Mouse (Mus musculus) forebrain, embryonic 13.5 days (tissue): ENCODE data around the gene Tek. TPM values are rescaled to one million over a fixed set of nuclear protein-coding genes. Genes with fewer than 3 reads are reported as not detected.
"Not testable (repeated sequence)": the region's sequence is repeated elsewhere in the genome, so short reads cannot be mapped to it uniquely, and the experiment has no call there.

Source experiments
- ATAC-seq: fragments of 200-750 bp; cut with Nextera tagmentation; 2 replicates; pipeline ENCODE4 v1.8.0; 2017
- H3K27ac ChIP-seq: fragments of 300-500 bp; sonication (generic); 2 replicates; pipeline ENCODE4 v1.5.1; 2015; ENCODE audit warnings: inconsistent platforms, mild to moderate bottlenecking, moderate library complexity
- H3K27me3 ChIP-seq: fragments of 300-500 bp; sonication (generic); 2 replicates; pipeline ENCODE4 v1.6.1; 2015; ENCODE audit warnings: mild to moderate bottlenecking, inconsistent platforms
- H3K36me3 ChIP-seq: fragments of 300-500 bp; sonication (generic); 2 replicates; pipeline ENCODE4 v1.6.1; 2015; ENCODE audit warnings: mild to moderate bottlenecking, inconsistent platforms; ENCODE audit not compliant: poor library complexity, severe bottlenecking
- H3K4me1 ChIP-seq: fragments of 300-500 bp; sonication (generic); 2 replicates; pipeline ENCODE4 v1.6.1; 2015; ENCODE audit warnings: inconsistent platforms
- H3K4me2 ChIP-seq: fragments of 300-500 bp; sonication (generic); 2 replicates; pipeline ENCODE4 v1.6.1; 2015; ENCODE audit warnings: inconsistent platforms, mild to moderate bottlenecking, moderate library complexity
- H3K4me3 ChIP-seq: fragments of 300-500 bp; sonication (generic); 2 replicates; pipeline ENCODE4 v1.5.1; 2015; ENCODE audit warnings: mild to moderate bottlenecking, inconsistent platforms
- H3K9ac ChIP-seq: fragments of 300-500 bp; sonication (generic); 2 replicates; pipeline ENCODE4 v1.6.1; 2015; ENCODE audit warnings: mild to moderate bottlenecking, inconsistent platforms
- H3K9me3 ChIP-seq: fragments of 300-500 bp; sonication (generic); replicated peaks from 2 replicates; pipeline ENCODE4 v1.6.1; 2016; ENCODE audit warnings: inconsistent platforms
- WGBS: fragments of 180-500 bp; shearing (Covaris S2); methylation state at CpG from one replicate; pipeline ENCODE4 v1.1.7; 2015; 5-methylcytosine and 5-hydroxymethylcytosine counted together
- polyA plus RNA-seq: library from polyadenylated mRNA; unstranded; fragments of >200 nt; fragmentation: Nextera tagmentation; extraction: Ambion mirVana; gene quantifications from 2 replicates; pipeline ENCODE4 v1.2.1, GENCODE M21; 2015

Gene Tek
- 5.7 and 6.3 TPM in 2 replicates for polyA plus RNA-seq

GRCm38 (mm10) chr4:94738838-94739731, at the start of gene Tek:
Tek (plus strand) TSS chr4:94739289.
- Histone ChIP-seq H3K9me3 (no peaks in the 10 kb centered on the region), H3K27ac (no peak within 1 kb of the TSS), H3K4me1 (no peaks in the 10 kb centered on the region), H3K4me2 (no peak within 1 kb of the TSS), H3K9ac (no peak within 1 kb of the TSS), H3K4me3 (no peak within 1 kb of the TSS), H3K36me3 (no peaks in the 10 kb centered on the region), H3K27me3 (no peaks in the 10 kb centered on the region)
- no peak for ATAC-seq
- WGBS, result 79% methylated on average over 16 of the region's 16 CpGs

- not testable (repeated sequence) for H3K27ac ChIP-seq, ATAC-seq, H3K27me3 ChIP-seq, H3K9me3 ChIP-seq, H3K4me1 ChIP-seq, H3K4me3 ChIP-seq, H3K9ac ChIP-seq, H3K4me2 ChIP-seq
- H3K36me3 ChIP-seq, result peaks cover 34% of the 10 kb centered on the region
- WGBS, result 94% methylated on average over 2 of the region's 2 CpGs
These were observed 49.3 kb upstream of the Tek start for GRCm38 (mm10) chr4:94689804-94690203.

DNA sequence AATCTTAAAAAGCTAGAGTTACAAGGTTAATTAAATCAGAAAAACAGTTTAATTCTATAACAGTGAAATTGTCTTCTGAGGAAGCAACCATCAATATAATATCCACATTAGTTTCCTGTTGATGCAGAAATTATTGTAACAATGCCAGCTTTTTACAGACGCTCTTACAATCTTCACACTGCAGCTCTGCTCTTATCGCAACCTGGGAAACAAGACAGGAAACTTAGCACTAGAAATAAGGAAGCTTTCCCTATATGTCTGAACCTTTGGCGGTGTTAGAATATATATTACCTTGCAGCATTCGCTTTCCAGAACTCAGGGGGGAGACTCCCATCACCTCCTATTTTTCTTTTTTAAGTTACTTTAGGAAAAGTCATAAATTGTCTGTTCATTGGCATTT, 48.0 kb upstream of the Tek start:
- H3K4me3 ChIP-seq, result no peak overlapping the region
- H3K27ac ChIP-seq, result no peak overlapping the region
- peaks cover 33% of the 10 kb centered on the region for H3K36me3 ChIP-seq
- no peaks in the 10 kb centered on the region for H3K9me3 ChIP-seq
- no peaks in the 10 kb centered on the region for H3K4me1 ChIP-seq
- WGBS, result 90% methylated on average over 4 of the region's 4 CpGs
- no peaks in the 10 kb centered on the region for H3K27me3 ChIP-seq
- H3K4me2 ChIP-seq, result no peak overlapping the region
- no peak overlapping the region for H3K9ac ChIP-seq
- no peak for ATAC-seq

DNA sequence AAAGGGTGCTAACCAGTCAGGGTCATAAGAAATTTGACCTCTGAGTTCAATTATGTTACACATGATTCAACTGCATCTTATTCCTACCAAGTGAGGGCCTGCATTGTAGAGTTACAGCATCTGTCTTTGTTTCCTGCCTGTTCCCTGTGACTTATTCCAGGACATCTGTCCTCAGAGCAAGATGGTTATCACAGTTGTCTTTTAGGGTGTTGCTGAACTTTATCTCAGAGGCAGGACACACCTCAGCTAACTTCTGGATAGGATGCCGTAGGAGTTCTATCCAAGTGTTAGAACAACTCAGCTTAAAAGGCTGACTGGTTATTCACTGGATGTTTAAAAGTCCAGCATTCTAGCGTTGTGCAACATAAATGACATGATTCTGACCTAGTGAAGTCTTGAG, 46.9 kb upstream of the Tek start:
- H3K4me2 ChIP-seq, result no peak overlapping the region
- 89% methylated on average over 2 of the region's 2 CpGs for WGBS

DNA sequence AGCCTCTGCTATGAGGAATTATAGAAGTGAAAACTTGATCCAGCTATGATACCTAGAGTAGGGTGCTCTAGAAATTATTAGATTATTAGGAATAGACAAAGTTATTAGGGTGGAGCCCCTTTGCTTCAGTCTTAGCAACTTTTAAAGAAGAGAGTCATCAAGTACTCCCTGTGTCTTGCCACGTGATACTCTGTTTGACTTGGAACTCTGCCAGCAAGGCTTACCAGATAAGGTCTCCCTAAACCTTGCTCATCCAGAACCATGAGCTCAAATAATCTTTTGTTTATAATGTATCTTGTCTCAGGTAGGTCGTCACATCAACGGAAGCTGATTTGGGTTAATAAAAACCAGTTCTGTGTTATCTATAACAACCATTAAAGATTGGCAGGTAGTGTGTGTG, 42.7 kb upstream of the Tek start:
- Histone ChIP-seq H3K9ac (no peak overlapping the region), H3K9me3 (no peaks in the 10 kb centered on the region), H3K4me2 (no peak overlapping the region), H3K4me1 (no peaks in the 10 kb centered on the region), H3K27me3 (no peaks in the 10 kb centered on the region), H3K27ac (no peak overlapping the region), H3K36me3 (peaks cover 9% of the 10 kb centered on the region), H3K4me3 (no peak overlapping the region)
- 92% methylated on average over 3 of the region's 3 CpGs for WGBS
- ATAC-seq, result no peak

More for the DNA sequence above, 46.9 kb upstream of the Tek start:
- no peaks in the 10 kb centered on the region for H3K27me3 ChIP-seq
- H3K27ac ChIP-seq, result no peak overlapping the region
- ATAC-seq, result no peak
- H3K4me1 ChIP-seq, result no peaks in the 10 kb centered on the region
- peaks cover 26% of the 10 kb centered on the region for H3K36me3 ChIP-seq
- no peak overlapping the region for H3K9ac ChIP-seq
- H3K9me3 ChIP-seq, result no peaks in the 10 kb centered on the region
- no peak overlapping the region for H3K4me3 ChIP-seq

DNA sequence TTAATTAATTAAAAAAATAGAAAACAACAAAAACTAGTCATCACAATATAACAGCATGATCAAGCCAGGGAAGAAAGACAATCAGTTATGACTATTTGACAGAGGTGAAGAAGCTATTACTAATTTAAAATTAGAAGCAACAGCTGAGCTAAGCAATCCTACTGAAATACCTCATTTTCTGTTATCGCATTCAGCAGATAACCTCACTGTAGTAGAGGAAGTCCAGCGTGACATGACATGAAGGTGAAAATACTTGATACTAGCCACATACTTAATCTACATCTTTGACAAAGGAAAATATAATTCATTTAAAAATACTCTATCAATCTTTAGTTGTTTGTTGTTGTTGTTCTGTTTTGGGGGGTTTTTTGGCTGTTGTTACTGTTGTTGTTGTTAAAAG, 28.1 kb upstream of the Tek start:
- H3K4me3 ChIP-seq, result no peak overlapping the region
- H3K9me3 ChIP-seq, result no peaks in the 10 kb centered on the region
- H3K4me1 ChIP-seq, result no peaks in the 10 kb centered on the region
- no peak overlapping the region for H3K27ac ChIP-seq
- H3K27me3 ChIP-seq, result no peaks in the 10 kb centered on the region
- no peaks in the 10 kb centered on the region for H3K36me3 ChIP-seq
- ATAC-seq, result no peak
- no peak overlapping the region for H3K4me2 ChIP-seq
- 95% methylated on average over 2 of the region's 2 CpGs for WGBS
- no peak overlapping the region for H3K9ac ChIP-seq

- H3K9me3 ChIP-seq, result no peaks in the 10 kb centered on the region
- H3K9ac ChIP-seq, result no peak overlapping the region
- no peaks in the 10 kb centered on the region for H3K4me1 ChIP-seq
- H3K4me3 ChIP-seq, result no peak overlapping the region
- H3K27me3 ChIP-seq, result no peaks in the 10 kb centered on the region
- no peak overlapping the region for H3K4me2 ChIP-seq
- no peak overlapping the region for H3K27ac ChIP-seq
- 83% methylated on average over 4 of the region's 4 CpGs for WGBS
- ATAC-seq, result no peak
- H3K36me3 ChIP-seq, result no peaks in the 10 kb centered on the region
These were observed 27.7 kb upstream of the Tek start for GRCm38 (mm10) chr4:94711426-94711825.

DNA sequence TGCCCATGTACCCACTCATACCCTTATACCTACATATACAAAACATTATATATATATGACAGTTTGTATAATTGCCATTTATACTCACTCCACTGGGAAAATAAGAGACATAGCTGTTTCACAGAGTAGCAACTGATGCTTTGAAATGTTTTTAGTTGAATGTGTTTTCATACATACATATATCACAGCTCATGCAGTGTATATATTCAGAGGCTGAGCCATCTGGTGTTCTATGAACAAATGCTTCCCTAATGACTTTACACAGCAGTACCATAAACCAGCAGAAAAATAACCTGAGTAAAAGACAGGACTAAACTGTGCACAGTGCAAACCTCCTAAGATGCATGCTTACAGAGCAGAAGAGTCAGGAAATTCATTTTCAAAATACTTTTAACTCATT, 25.3 kb upstream of the Tek start:
- ATAC-seq, result peak; percentile 45; the same call in 1 of the 2 replicates
- no peaks in the 10 kb centered on the region for H3K9me3 ChIP-seq

GRCm38 (mm10) chr4:94715166-94715565, 23.9 kb upstream of the Tek start:
- Histone ChIP-seq H3K27ac (no peak overlapping the region), H3K36me3 (no peaks in the 10 kb centered on the region), H3K27me3 (no peaks in the 10 kb centered on the region), H3K9ac (no peak overlapping the region), H3K4me1 (no peaks in the 10 kb centered on the region), H3K4me3 (no peak overlapping the region), H3K9me3 (no peaks in the 10 kb centered on the region), H3K4me2 (no peak overlapping the region)
- ATAC-seq, result no peak
- 46% methylated on average over 6 of the region's 6 CpGs for WGBS

More for the DNA sequence above, 25.3 kb upstream of the Tek start:
- Histone ChIP-seq H3K4me2 (no peak overlapping the region), H3K9ac (no peak overlapping the region), H3K27me3 (no peaks in the 10 kb centered on the region), H3K4me1 (no peaks in the 10 kb centered on the region), H3K27ac (no peak overlapping the region), H3K4me3 (no peak overlapping the region), H3K36me3 (no peaks in the 10 kb centered on the region)

GRCm38 (mm10) chr4:94725799-94726198, 13.3 kb upstream of the Tek start:
- no peak overlapping the region for H3K9ac ChIP-seq
- no peak overlapping the region for H3K4me2 ChIP-seq
- no peaks in the 10 kb centered on the region for H3K27me3 ChIP-seq
- H3K4me1 ChIP-seq, result no peaks in the 10 kb centered on the region
- no peak for ATAC-seq
- no peak overlapping the region for H3K27ac ChIP-seq
- H3K36me3 ChIP-seq, result no peaks in the 10 kb centered on the region
- H3K9me3 ChIP-seq, result no peaks in the 10 kb centered on the region
- 81% methylated on average over 4 of the region's 4 CpGs for WGBS
- no peak overlapping the region for H3K4me3 ChIP-seq

- no peak overlapping the region for H3K4me3 ChIP-seq
- H3K4me2 ChIP-seq, result no peak overlapping the region
- ATAC-seq, result no peak
- H3K27ac ChIP-seq, result no peak overlapping the region
- no peaks in the 10 kb centered on the region for H3K4me1 ChIP-seq
- no peak overlapping the region for H3K9ac ChIP-seq
- H3K36me3 ChIP-seq, result no peaks in the 10 kb centered on the region
- no peaks in the 10 kb centered on the region for H3K9me3 ChIP-seq
- H3K27me3 ChIP-seq, result no peaks in the 10 kb centered on the region
These were observed 6.4 kb upstream of the Tek start for GRCm38 (mm10) chr4:94732721-94733120.

- Histone ChIP-seq H3K9me3 (no peaks in the 10 kb centered on the region), H3K27me3 (no peaks in the 10 kb centered on the region), H3K4me1 (no peaks in the 10 kb centered on the region), H3K9ac (no peak overlapping the region), H3K4me3 (no peak overlapping the region), H3K4me2 (no peak overlapping the region), H3K27ac (no peak overlapping the region), H3K36me3 (no peaks in the 10 kb centered on the region)
- 77% methylated on average over 5 of the region's 5 CpGs for WGBS
- no peak for ATAC-seq
These were observed 1.5 kb upstream of the Tek start for GRCm38 (mm10) chr4:94737326-94738295.
